Mouse (Mus musculus): ENCODE results near the gene Thumpd2.

DNA sequence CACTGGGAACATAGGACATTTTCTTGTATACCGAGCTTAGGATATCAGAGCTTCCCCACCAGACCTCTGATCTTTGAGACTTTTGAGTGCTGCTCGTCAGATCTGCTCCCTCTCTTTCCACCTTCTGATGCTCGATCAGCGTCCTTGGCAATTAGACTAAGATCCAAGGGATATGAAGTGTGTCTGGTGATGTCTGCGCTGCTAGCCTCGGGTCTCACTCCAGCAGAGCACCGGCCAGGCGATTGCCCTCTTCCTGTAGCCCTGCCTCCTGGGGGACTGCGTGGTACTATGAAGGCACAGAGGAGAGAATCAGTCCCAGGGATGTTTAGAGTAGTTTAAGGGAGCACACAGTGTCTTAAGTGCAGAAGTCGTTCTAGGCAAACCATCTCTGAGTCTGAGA lies 81.9 kb downstream of the Thumpd2 start:
- TF ChIP-seq CTCF (IDR thresholded peaks at IDR 0.05; ENCODE audit: low read depth): no peak
- TF ChIP-seq EP300 (IDR thresholded peaks at IDR 0.05; ENCODE audit: low read depth): no peak

Data from liver, postnatal 0 days (tissue).